Mouse (Mus musculus): ENCODE measurements around the gene Retreg3. TPM values are rescaled to one million over a fixed set of nuclear protein-coding genes. Genes with fewer than 3 reads are reported as not detected.

The Retreg3 gene
- polyA plus RNA-seq, 1 experiment from 2014 or later: 12.3 TPM

DNA sequence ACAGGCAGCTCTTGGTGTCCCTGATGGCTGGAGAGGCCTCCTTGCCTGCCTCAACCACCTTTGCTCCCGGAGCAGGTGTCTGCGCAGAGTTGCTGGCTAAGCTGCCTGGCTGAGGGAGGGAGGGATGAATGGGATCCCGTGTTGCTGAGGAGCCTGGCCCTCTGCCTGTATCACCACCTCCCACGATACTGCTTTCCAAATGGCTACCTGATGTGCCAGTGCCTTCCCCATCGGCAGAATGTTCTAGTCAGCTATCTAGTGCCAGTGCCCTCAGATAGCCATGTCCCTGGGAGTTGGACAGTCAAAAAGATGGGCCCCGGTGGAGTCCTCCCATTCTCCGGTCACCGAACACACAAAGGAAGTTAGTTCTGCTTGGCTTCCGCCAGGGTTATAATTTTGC is 69.3 kb downstream of the Retreg3 start:
- H3K4me3 ChIP-seq (ENCODE audit: low read depth, low read length): no peak overlapping the region
- H3K4me1 ChIP-seq (replicated peaks; ENCODE audit: control insufficient read depth, insufficient read depth, low read length): no peaks in the 10 kb centered on the region; the same call in 1 of the 2 replicates
- H3K27me3 ChIP-seq (replicated peaks; ENCODE audit: control insufficient read depth, insufficient read depth, low read length): no peaks in the 10 kb centered on the region
- peaks cover 46% of the 10 kb centered on the region for H3K36me3 ChIP-seq (ENCODE audit: control insufficient read depth, insufficient read depth)
- 81% methylated on average over 9 of the region's 9 CpGs for WGBS
- H3K27ac ChIP-seq (ENCODE audit: low read depth, low read length): peak overlapping the region; percentile 22; the same call in 1 of the 2 replicates
- no peak overlapping the region for H3K9ac ChIP-seq (ENCODE audit: low read depth, low read length)
- no peak for TF ChIP-seq CTCF (IDR thresholded peaks at IDR 0.05; ENCODE audit: low read depth)
- H3K4me2 ChIP-seq (replicated peaks; ENCODE audit: low read depth): no peak overlapping the region
- no peaks in the 10 kb centered on the region for H3K9me3 ChIP-seq (ENCODE audit: control insufficient read depth)
- no peak for ATAC-seq

DNA sequence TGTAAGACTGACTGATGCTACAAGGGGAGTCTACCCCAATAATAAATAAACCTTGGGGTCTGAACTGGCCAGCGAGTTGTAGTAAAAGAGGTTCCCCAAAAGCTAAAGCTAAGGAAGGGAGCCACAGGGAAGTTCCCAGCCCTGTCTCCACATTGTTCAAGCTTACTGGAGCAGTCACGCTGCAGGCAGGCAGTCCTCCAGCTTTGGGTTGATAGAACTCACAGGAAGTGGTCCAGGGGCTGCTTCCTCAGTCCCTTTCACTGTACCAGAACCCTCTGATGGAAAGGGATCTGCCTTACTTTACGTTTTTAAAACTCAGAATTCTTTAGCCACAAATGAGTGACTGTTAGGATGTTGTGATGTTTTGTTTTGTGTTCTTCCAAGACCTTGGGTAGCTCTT is 72.2 kb downstream of the Retreg3 start:
- WGBS: 83% methylated on average over 3 of the region's 3 CpGs
- Histone ChIP-seq H3K4me1 (replicated peaks; ENCODE audit: control insufficient read depth, insufficient read depth, low read length) (no peaks in the 10 kb centered on the region), H3K27ac (ENCODE audit: low read depth, low read length) (no peak overlapping the region), H3K27me3 (replicated peaks; ENCODE audit: control insufficient read depth, insufficient read depth, low read length) (no peaks in the 10 kb centered on the region), H3K9ac (ENCODE audit: low read depth, low read length) (no peak overlapping the region), H3K4me2 (replicated peaks; ENCODE audit: low read depth) (no peak overlapping the region), H3K4me3 (ENCODE audit: low read depth, low read length) (no peak overlapping the region), H3K36me3 (ENCODE audit: control insufficient read depth, insufficient read depth) (peaks cover 71% of the 10 kb centered on the region), H3K9me3 (ENCODE audit: control insufficient read depth) (no peaks in the 10 kb centered on the region)
- no peak for ATAC-seq
- TF ChIP-seq CTCF (IDR thresholded peaks at IDR 0.05; ENCODE audit: low read depth): no peak

DNA sequence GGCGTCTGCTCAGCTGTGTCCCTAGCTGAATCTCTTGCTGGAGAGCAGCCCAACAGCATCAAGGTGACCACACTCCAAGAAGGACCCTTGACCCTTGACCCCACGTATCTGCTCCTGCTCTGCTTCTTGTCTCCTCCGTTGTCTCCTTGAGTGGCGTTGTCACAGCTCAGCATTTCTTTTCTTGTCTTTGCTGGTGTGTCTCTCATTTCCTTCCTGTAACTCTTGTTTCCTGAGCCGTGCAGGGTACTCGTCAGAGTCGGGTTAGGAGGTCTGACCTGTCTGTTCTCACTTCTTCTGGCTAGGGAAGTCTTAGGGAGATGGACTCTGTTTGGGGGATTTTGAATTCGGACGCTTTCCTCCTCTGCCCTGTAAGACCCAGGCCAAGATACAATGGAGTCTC is 73.3 kb downstream of the Retreg3 start:
- Histone ChIP-seq H3K27ac (ENCODE audit: low read depth, low read length) (no peak overlapping the region), H3K4me1 (replicated peaks; ENCODE audit: control insufficient read depth, insufficient read depth, low read length) (no peaks in the 10 kb centered on the region), H3K4me2 (replicated peaks; ENCODE audit: low read depth) (no peak overlapping the region), H3K9ac (ENCODE audit: low read depth, low read length) (no peak overlapping the region), H3K9me3 (ENCODE audit: control insufficient read depth) (no peaks in the 10 kb centered on the region), H3K4me3 (ENCODE audit: low read depth, low read length) (no peak overlapping the region), H3K27me3 (replicated peaks; ENCODE audit: control insufficient read depth, insufficient read depth, low read length) (no peaks in the 10 kb centered on the region), H3K36me3 (ENCODE audit: control insufficient read depth, insufficient read depth) (peaks cover 68% of the 10 kb centered on the region)
- TF ChIP-seq CTCF (IDR thresholded peaks at IDR 0.05; ENCODE audit: low read depth): no peak
- ATAC-seq: no peak
- 63% methylated on average over 9 of the region's 9 CpGs for WGBS

Small RNA genes lying within 50 kb of the gene (microRNA-seq; reads per million reads assigned to microRNA genes)
- not detected for gene Gm27626

Other genes with a start within 250 kb of the Retreg3 start
- 61.2 and 68.6 TPM in 2 replicates for gene Stat3, start 180.4 kb downstream of the Retreg3 start, polyA plus RNA-seq (2015; fragmentation: Nextera tagmentation; extraction: Ambion mirVana)
- gene Cavin1, start 149.0 kb downstream of the Retreg3 start, polyA plus RNA-seq (2015; fragmentation: Nextera tagmentation; extraction: Ambion mirVana): 191 and 207 TPM in 2 replicates
- gene Atp6v0a1, start 110.4 kb downstream of the Retreg3 start, polyA plus RNA-seq (2015; fragmentation: Nextera tagmentation; extraction: Ambion mirVana): 62.1 and 67.2 TPM in 2 replicates
- 25.6 and 25.8 TPM in 2 replicates for gene Naglu, start 49.9 kb downstream of the Retreg3 start, polyA plus RNA-seq (2015; fragmentation: Nextera tagmentation; extraction: Ambion mirVana)
- 0.08 TPM in 1 of 2 replicates, not detected in the other for gene Hsd17b1, start 41.5 kb downstream of the Retreg3 start, polyA plus RNA-seq (2015; fragmentation: Nextera tagmentation; extraction: Ambion mirVana)
- gene Coasy, start 37.3 kb downstream of the Retreg3 start, polyA plus RNA-seq (2015; fragmentation: Nextera tagmentation; extraction: Ambion mirVana): 28.0 TPM in 2 replicates
- gene Mlx, start 32.6 kb downstream of the Retreg3 start, polyA plus RNA-seq (2015; fragmentation: Nextera tagmentation; extraction: Ambion mirVana): 93.3 and 96.4 TPM in 2 replicates
- gene Psmc3ip, start 24.5 kb downstream of the Retreg3 start, polyA plus RNA-seq (2015; fragmentation: Nextera tagmentation; extraction: Ambion mirVana): 9.1 and 10.5 TPM in 2 replicates
- gene Tubg1, start within 50 bp of the Retreg3 start, polyA plus RNA-seq (2015; fragmentation: Nextera tagmentation; extraction: Ambion mirVana): 20.0 and 20.6 TPM in 2 replicates
- 2.5 and 2.8 TPM in 2 replicates for gene Tubg2, start 36.0 kb upstream of the Retreg3 start, polyA plus RNA-seq (2015; fragmentation: Nextera tagmentation; extraction: Ambion mirVana)
- gene Cntnap1, start 50.6 kb upstream of the Retreg3 start, polyA plus RNA-seq (2015; fragmentation: Nextera tagmentation; extraction: Ambion mirVana): 5.2 and 6.0 TPM in 2 replicates
- gene Plekhh3, start 51.5 kb upstream of the Retreg3 start, polyA plus RNA-seq (2015; fragmentation: Nextera tagmentation; extraction: Ambion mirVana): 7.7 and 7.8 TPM in 2 replicates
- 0.13 and 0.22 TPM in 2 replicates for gene Ccr10, start 55.5 kb upstream of the Retreg3 start, polyA plus RNA-seq (2015; fragmentation: Nextera tagmentation; extraction: Ambion mirVana)
- gene Ezh1, start 106.6 kb upstream of the Retreg3 start, polyA plus RNA-seq (2015; fragmentation: Nextera tagmentation; extraction: Ambion mirVana): 9.8 and 10.8 TPM in 2 replicates
- 67.7 and 74.7 TPM in 2 replicates for gene Ramp2, start 126.1 kb upstream of the Retreg3 start, polyA plus RNA-seq (2015; fragmentation: Nextera tagmentation; extraction: Ambion mirVana)
- gene Vps25, start 133.8 kb upstream of the Retreg3 start, polyA plus RNA-seq (2015; fragmentation: Nextera tagmentation; extraction: Ambion mirVana): 148 and 157 TPM in 2 replicates
- gene Wnk4, start 140.7 kb upstream of the Retreg3 start, polyA plus RNA-seq (2015; fragmentation: Nextera tagmentation; extraction: Ambion mirVana): 4.6 and 4.7 TPM in 2 replicates
- 0.26 and 0.47 TPM in 2 replicates for gene Cntd1, start 159.1 kb upstream of the Retreg3 start, polyA plus RNA-seq (2015; fragmentation: Nextera tagmentation; extraction: Ambion mirVana)
- gene Coa3, start 159.2 kb upstream of the Retreg3 start, polyA plus RNA-seq (2015; fragmentation: Nextera tagmentation; extraction: Ambion mirVana): 255 and 276 TPM in 2 replicates
- gene Becn1, start 182.4 kb upstream of the Retreg3 start, polyA plus RNA-seq (2015; fragmentation: Nextera tagmentation; extraction: Ambion mirVana): 117 and 124 TPM in 2 replicates
- gene Psme3, start 196.3 kb upstream of the Retreg3 start, polyA plus RNA-seq (2015; fragmentation: Nextera tagmentation; extraction: Ambion mirVana): 59.5 and 60.2 TPM in 2 replicates
- 0.34 and 0.41 TPM in 2 replicates for gene Aoc2, start 205.2 kb upstream of the Retreg3 start, polyA plus RNA-seq (2015; fragmentation: Nextera tagmentation; extraction: Ambion mirVana)
- gene Aoc3, start 210.7 kb upstream of the Retreg3 start, polyA plus RNA-seq (2015; fragmentation: Nextera tagmentation; extraction: Ambion mirVana): 3.7 and 4.4 TPM in 2 replicates
- 54.3 and 63.3 TPM in 2 replicates for gene G6pc, start 247.7 kb upstream of the Retreg3 start, polyA plus RNA-seq (2015; fragmentation: Nextera tagmentation; extraction: Ambion mirVana)